Mouse (Mus musculus) midbrain, embryonic 15.5 days (tissue): Measurements from ENCODE around the gene Ash1l. TPM values are rescaled to one million over a fixed set of nuclear protein-coding genes. Genes with fewer than 3 reads are reported as not detected.
"Not testable (repeated sequence)": the region's sequence is repeated elsewhere in the genome, so short reads cannot be mapped to it uniquely, and the experiment has no call there.

Source experiments
- ATAC-seq: fragments of 200-750 bp; cut with Nextera tagmentation; replicated peaks from 2 replicates; pipeline ENCODE4 v1.8.0; 2017; ENCODE audit warnings: moderate TSS enrichment
- H3K27ac ChIP-seq: fragments of 300-500 bp; sonication (generic); 2 replicates; pipeline ENCODE4 v1.5.1; 2015; ENCODE audit warnings: mild to moderate bottlenecking, inconsistent platforms
- H3K27me3 ChIP-seq: fragments of 300-500 bp; sonication (generic); replicated peaks from 2 replicates; pipeline ENCODE4 v1.6.1; 2015; ENCODE audit warnings: inconsistent platforms
- H3K36me3 ChIP-seq: fragments of 300-500 bp; sonication (generic); replicated peaks from 2 replicates; pipeline ENCODE4 v1.6.1; 2015; ENCODE audit warnings: inconsistent platforms
- H3K4me1 ChIP-seq: fragments of 300-500 bp; sonication (generic); 2 replicates; pipeline ENCODE4 v1.6.1; 2015; ENCODE audit warnings: inconsistent platforms
- H3K4me2 ChIP-seq: fragments of 300-500 bp; sonication (generic); 2 replicates; pipeline ENCODE4 v1.6.1; 2015; ENCODE audit warnings: inconsistent platforms, mild to moderate bottlenecking, moderate library complexity
- H3K4me3 ChIP-seq: fragments of 300-500 bp; sonication (generic); 2 replicates; pipeline ENCODE4 v1.5.1; 2015; ENCODE audit warnings: mild to moderate bottlenecking, inconsistent platforms
- H3K9ac ChIP-seq: fragments of 300-500 bp; sonication (generic); 2 replicates; pipeline ENCODE4 v1.6.1; 2015; ENCODE audit warnings: mild to moderate bottlenecking, inconsistent platforms
- H3K9me3 ChIP-seq: fragments of 300-500 bp; sonication (generic); 2 replicates; pipeline ENCODE4 v1.6.1; 2016; ENCODE audit warnings: inconsistent platforms
- WGBS: fragments of 180-500 bp; shearing (Covaris S2); methylation state at CpG from one replicate; pipeline ENCODE4 v1.1.7; 2015; ENCODE audit warnings: mixed read lengths; 5-methylcytosine and 5-hydroxymethylcytosine counted together
- polyA plus RNA-seq: library from polyadenylated mRNA; unstranded; fragments of >200 nt; fragmentation: Nextera tagmentation; extraction: Ambion mirVana; gene quantifications from 2 replicates; pipeline ENCODE4 v1.2.1, GENCODE M21; 2015

The Ash1l gene
- polyA plus RNA-seq, 1 experiment from 2014 or later, result 22.0 TPM

GRCm38 (mm10) chr3:88981206-88982010 lies 31.0 kb downstream of the Ash1l start:
- H3K4me2 ChIP-seq, result no peak overlapping the region
- ATAC-seq, result no peak
- no peaks in the 10 kb centered on the region for H3K27me3 ChIP-seq
- 85% methylated on average over 8 of the region's 8 CpGs for WGBS
- peaks cover 29% of the 10 kb centered on the region for H3K36me3 ChIP-seq
- H3K27ac ChIP-seq, result no peak overlapping the region
- H3K4me3 ChIP-seq, result no peak overlapping the region
- H3K9ac ChIP-seq, result no peak overlapping the region
- H3K9me3 ChIP-seq, result no peaks in the 10 kb centered on the region
- no peaks in the 10 kb centered on the region for H3K4me1 ChIP-seq

GRCm38 (mm10) chr3:88983921-88984381 lies 33.5 kb downstream of the Ash1l start:
- no peak overlapping the region for H3K4me2 ChIP-seq
- no peaks in the 10 kb centered on the region for H3K9me3 ChIP-seq
- no peak overlapping the region for H3K27ac ChIP-seq
- WGBS, result 52% methylated on average over 4 of the region's 4 CpGs
- no peak overlapping the region for H3K9ac ChIP-seq
- H3K4me3 ChIP-seq, result no peak overlapping the region
- no peaks in the 10 kb centered on the region for H3K4me1 ChIP-seq
- ATAC-seq, result no peak
- peaks cover 29% of the 10 kb centered on the region for H3K36me3 ChIP-seq
- H3K27me3 ChIP-seq, result no peaks in the 10 kb centered on the region

GRCm38 (mm10) chr3:88992793-88993192 lies 42.4 kb downstream of the Ash1l start:
- WGBS, result 89% methylated on average over 2 of the region's 2 CpGs
- H3K9me3 ChIP-seq, result no peaks in the 10 kb centered on the region
- H3K4me1 ChIP-seq, result no peaks in the 10 kb centered on the region
- H3K27ac ChIP-seq, result no peak overlapping the region
- H3K27me3 ChIP-seq, result no peaks in the 10 kb centered on the region
- H3K4me2 ChIP-seq, result no peak overlapping the region
- H3K36me3 ChIP-seq, result no peaks in the 10 kb centered on the region
- H3K4me3 ChIP-seq, result no peak overlapping the region
- ATAC-seq, result no peak
- H3K9ac ChIP-seq, result no peak overlapping the region

DNA sequence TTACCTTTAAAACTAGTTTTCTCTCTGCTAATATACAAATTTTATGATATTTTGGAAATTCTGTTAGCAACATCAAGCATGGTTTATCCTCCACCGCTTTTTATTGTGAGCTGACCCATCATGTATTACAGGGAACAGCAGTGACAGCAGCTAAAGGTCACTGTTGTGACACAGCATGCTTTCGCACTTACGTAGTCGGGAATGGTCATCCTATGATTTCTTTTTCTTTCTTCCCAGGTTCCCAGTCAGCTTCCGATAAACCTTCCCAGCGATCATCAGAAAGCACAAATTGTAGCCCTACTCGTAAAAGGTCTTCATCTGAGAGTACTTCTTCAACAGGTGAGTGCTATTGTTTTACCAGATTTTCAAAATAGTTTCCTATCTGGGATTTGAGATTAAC lies 51.1 kb downstream of the Ash1l start:
- ATAC-seq, result no peak
- Histone ChIP-seq H3K4me3 (no peak overlapping the region), H3K9ac (no peak overlapping the region), H3K9me3 (no peaks in the 10 kb centered on the region), H3K27ac (no peak overlapping the region), H3K4me2 (no peak overlapping the region), H3K27me3 (no peaks in the 10 kb centered on the region), H3K36me3 (peaks cover 18% of the 10 kb centered on the region; the same call in 1 of the 2 replicates), H3K4me1 (no peaks in the 10 kb centered on the region)
- 94% methylated on average over 7 of the region's 7 CpGs for WGBS

DNA sequence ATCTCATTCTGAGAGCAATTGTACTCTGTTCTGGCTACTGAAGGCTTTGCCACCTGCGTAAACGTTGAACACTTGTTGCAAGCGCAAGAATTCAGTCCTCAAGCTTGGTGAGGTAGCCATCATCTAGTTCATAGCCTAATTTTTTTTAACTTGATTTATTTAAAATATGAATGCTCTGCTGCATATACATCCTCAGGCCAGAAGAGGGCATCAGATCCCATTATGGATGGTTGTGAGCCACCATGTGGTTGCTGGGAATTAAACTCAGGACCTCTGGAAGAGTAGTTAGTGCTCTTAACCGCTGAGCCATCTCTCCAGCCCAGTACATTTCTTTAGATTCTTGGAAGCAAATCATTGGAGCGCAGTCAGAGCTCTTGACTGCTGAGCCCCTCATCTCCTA lies 80.5 kb downstream of the Ash1l start:
- WGBS, result 94% methylated on average over 5 of the region's 5 CpGs
- ATAC-seq, result not testable (repeated sequence)

GRCm38 (mm10) chr3:89043359-89043758 lies 92.9 kb downstream of the Ash1l start:
- ATAC-seq, result no peak

More for the DNA sequence above, 80.5 kb downstream of the Ash1l start:
- peaks cover 25% of the 10 kb centered on the region for H3K36me3 ChIP-seq
- not testable (repeated sequence) for H3K4me2 ChIP-seq, H3K4me3 ChIP-seq, H3K9me3 ChIP-seq, H3K9ac ChIP-seq, H3K4me1 ChIP-seq, H3K27ac ChIP-seq, H3K27me3 ChIP-seq

DNA sequence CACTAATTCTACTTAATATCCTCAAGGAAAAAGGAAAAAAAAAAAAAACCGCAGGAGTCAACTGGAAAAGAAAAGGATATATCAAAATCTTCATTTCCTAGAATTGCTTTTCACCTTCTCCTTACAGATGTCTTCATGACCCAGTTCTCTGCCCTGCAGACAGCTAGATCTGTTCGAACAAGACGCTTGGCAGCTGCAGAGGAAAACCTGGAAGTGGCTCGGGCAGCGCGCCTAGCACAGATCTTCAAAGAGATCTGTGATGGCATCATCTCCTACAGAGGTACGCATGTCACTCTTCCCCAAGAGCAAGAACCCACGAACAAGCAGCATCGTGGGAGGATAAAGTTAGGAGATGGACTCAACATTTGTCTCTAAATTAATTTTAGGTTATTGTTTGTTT lies 107.9 kb downstream of the Ash1l start:
- no peaks in the 10 kb centered on the region for H3K27me3 ChIP-seq
- no peak overlapping the region for H3K9ac ChIP-seq
- H3K4me2 ChIP-seq, result no peak overlapping the region
- no peak for ATAC-seq
- H3K27ac ChIP-seq, result no peak overlapping the region
- 96% methylated on average over 9 of the region's 9 CpGs for WGBS
- peaks cover 53% of the 10 kb centered on the region for H3K36me3 ChIP-seq
- H3K9me3 ChIP-seq, result no peaks in the 10 kb centered on the region
- H3K4me3 ChIP-seq, result no peak overlapping the region
- no peaks in the 10 kb centered on the region for H3K4me1 ChIP-seq

More at GRCm38 (mm10) chr3:89043359-89043758, 92.9 kb downstream of the Ash1l start:
- 86% methylated on average over 4 of the region's 4 CpGs for WGBS
- Histone ChIP-seq H3K9ac (no peak overlapping the region), H3K4me2 (no peak overlapping the region), H3K4me3 (no peak overlapping the region), H3K4me1 (no peaks in the 10 kb centered on the region), H3K9me3 (no peaks in the 10 kb centered on the region), H3K27me3 (no peaks in the 10 kb centered on the region), H3K36me3 (peaks cover 26% of the 10 kb centered on the region), H3K27ac (no peak overlapping the region)

DNA sequence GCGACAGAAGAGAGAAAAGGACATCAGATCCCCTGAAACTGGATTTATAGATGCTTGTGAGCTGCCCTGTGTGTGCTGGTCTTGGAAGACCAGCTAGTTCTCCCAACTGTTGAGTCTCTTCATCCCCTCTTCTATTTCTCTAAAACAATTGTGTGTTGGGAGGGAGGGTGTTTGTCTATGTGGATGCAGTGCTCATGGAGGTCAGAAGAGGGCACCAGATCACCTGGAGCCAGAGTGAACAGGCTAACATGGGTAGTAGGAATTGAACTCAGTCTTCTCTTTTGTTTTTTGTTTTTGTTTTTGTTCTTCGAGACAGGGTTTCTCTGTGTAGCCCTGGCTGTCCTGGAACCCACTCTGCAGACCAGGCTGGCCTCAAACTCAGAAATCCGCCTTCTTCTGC lies 108.4 kb downstream of the Ash1l start:
- no peak overlapping the region for H3K4me2 ChIP-seq
- no peak overlapping the region for H3K9ac ChIP-seq
- H3K27me3 ChIP-seq, result no peaks in the 10 kb centered on the region
- no peaks in the 10 kb centered on the region for H3K9me3 ChIP-seq
- H3K4me3 ChIP-seq, result no peak overlapping the region
- WGBS, result 82% methylated on average over 3 of the region's 3 CpGs
- H3K27ac ChIP-seq, result no peak overlapping the region
- no peak for ATAC-seq
- H3K36me3 ChIP-seq, result peaks cover 55% of the 10 kb centered on the region
- H3K4me1 ChIP-seq, result no peaks in the 10 kb centered on the region

DNA sequence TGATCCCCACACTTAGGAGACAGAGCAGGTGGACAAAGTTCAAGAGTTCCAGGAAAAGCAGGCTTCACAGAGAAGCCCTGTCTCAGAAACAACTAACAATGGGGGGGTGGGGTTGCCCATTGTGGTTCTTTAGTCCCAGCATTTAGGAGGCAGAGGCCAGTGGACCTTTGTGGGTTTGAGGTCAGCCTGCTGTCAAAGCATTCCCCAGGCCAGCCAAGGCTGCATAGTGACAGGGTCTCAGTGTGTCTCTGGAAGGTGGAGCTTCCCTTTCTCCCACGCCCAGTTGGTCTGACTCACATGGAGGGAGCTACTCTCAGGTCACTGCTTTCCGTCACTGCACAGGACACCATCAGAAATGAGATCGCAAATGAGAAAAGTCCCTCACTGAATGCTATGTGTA lies 111.3 kb downstream of the Ash1l start:
- ATAC-seq, result no peak
- H3K9me3 ChIP-seq, result no peaks in the 10 kb centered on the region
- WGBS, result 59% methylated on average over 3 of the region's 3 CpGs

DNA sequence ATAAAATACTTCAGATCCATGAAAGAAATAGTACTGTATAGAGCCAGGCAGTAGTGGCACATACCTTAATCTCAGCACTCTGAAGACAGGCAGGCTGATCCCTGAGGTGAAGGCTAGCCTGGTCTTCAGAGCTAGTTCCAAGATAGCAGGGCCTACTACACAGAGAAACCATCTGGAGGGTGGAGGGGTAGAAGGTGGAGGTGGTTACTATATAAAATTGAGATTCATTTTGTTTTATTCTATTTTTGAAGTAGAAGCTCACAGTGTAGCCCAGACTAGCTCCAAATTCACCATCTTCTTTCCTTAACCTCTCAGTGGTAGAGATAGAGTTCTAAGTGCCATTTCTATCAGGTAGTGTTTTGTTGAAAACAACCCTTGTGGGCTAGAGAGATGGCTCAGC lies 116.8 kb downstream of the Ash1l start:
- H3K4me1 ChIP-seq, result no peaks in the 10 kb centered on the region
- peaks cover 66% of the 10 kb centered on the region for H3K36me3 ChIP-seq
- H3K9me3 ChIP-seq, result no peaks in the 10 kb centered on the region
- no peaks in the 10 kb centered on the region for H3K27me3 ChIP-seq
- no peak overlapping the region for H3K9ac ChIP-seq
- no peak overlapping the region for H3K4me3 ChIP-seq
- no peak for ATAC-seq
- H3K4me2 ChIP-seq, result no peak overlapping the region
- no peak overlapping the region for H3K27ac ChIP-seq

More for the DNA sequence above, 111.3 kb downstream of the Ash1l start:
- Histone ChIP-seq H3K27me3 (no peaks in the 10 kb centered on the region), H3K9ac (no peak overlapping the region), H3K4me3 (no peak overlapping the region), H3K4me2 (no peak overlapping the region), H3K27ac (no peak overlapping the region), H3K36me3 (peaks cover 51% of the 10 kb centered on the region), H3K4me1 (no peaks in the 10 kb centered on the region)

GRCm38 (mm10) chr3:89077383-89077782 lies 127.0 kb downstream of the Ash1l start:
- H3K27me3 ChIP-seq, result no peaks in the 10 kb centered on the region
- H3K4me1 ChIP-seq, result no peaks in the 10 kb centered on the region
- no peaks in the 10 kb centered on the region for H3K9me3 ChIP-seq
- peaks cover 58% of the 10 kb centered on the region for H3K36me3 ChIP-seq
- no peak overlapping the region for H3K4me2 ChIP-seq
- WGBS, result 93% methylated on average over 9 of the region's 9 CpGs
- H3K27ac ChIP-seq, result no peak overlapping the region
- ATAC-seq, result no peak
- H3K9ac ChIP-seq, result no peak overlapping the region
- H3K4me3 ChIP-seq, result no peak overlapping the region

DNA sequence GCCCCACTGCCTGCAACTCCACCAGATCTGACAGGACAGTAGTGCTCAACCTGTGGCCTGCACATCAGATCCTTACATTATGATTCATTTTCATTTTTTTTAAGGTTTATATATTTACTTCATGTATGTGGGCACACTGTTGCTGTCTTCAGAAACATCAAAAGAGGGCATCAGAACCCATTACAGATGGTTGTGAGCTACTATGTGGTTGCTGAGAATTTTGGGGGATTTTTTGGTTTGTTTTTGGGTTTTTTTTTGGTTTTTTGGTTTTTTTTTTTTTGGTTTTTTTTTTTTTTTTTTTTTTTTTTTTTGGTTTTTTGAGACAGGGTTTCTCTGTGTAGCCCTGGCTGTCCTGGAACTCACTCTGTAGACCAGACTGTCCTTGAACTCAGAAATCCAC lies 131.9 kb downstream of the Ash1l start:
- H3K9ac ChIP-seq, ATAC-seq, H3K4me3 ChIP-seq, H3K9me3 ChIP-seq, H3K4me2 ChIP-seq, H3K4me1 ChIP-seq, H3K27me3 ChIP-seq, H3K27ac ChIP-seq: not testable (repeated sequence)
- H3K36me3 ChIP-seq, result peaks cover 38% of the 10 kb centered on the region

- H3K4me3 ChIP-seq, result no peak overlapping the region
- H3K27ac ChIP-seq, result no peak overlapping the region
- 0 out of 2 replicates have a peak, but pooled peaks cover 2% of the 10 kb centered on the region for H3K27me3 ChIP-seq
- ATAC-seq, result no peak
- peaks cover 11% of the 10 kb centered on the region for H3K4me1 ChIP-seq
- H3K9ac ChIP-seq, result no peak overlapping the region
- H3K4me2 ChIP-seq, result no peak overlapping the region
- peaks cover 47% of the 10 kb centered on the region for H3K36me3 ChIP-seq
- H3K9me3 ChIP-seq, result no peaks in the 10 kb centered on the region
- 89% methylated on average over 2 of the region's 2 CpGs for WGBS
Observed at GRCm38 (mm10) chr3:89084133-89084532, 133.7 kb downstream of the Ash1l start.
